Mouse (Mus musculus): ENCODE results near the gene Anln. TPM values are rescaled to one million over a fixed set of nuclear protein-coding genes. Genes with fewer than 3 reads are reported as not detected.
"Not testable (repeated sequence)": the region's sequence is repeated elsewhere in the genome, so short reads cannot be mapped to it uniquely, and the experiment has no call there.

Anln gene
- polyA plus RNA-seq, 1 experiment from 2014 or later, result 57.4 TPM

DNA sequence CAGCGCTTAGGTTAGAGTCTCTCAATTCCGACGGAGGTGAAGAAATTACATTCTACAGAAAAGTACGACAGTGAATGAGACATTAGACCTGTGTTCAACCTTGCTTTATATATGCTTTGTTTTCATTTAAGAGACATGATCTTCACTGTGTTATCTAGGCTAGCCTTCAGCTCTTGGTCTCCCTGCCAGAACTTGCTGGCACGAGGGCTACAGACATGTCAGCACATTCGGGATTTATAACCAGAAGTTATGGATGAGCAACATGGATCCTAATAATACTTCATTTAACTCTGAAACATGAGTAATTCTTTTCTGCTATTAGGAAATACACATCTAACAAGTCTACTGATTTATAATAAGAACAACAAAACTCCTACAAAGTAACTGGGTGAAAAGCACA, 28.1 kb downstream of the Anln start:
- WGBS, result 89% methylated on average over 6 of the region's 6 CpGs

DNA sequence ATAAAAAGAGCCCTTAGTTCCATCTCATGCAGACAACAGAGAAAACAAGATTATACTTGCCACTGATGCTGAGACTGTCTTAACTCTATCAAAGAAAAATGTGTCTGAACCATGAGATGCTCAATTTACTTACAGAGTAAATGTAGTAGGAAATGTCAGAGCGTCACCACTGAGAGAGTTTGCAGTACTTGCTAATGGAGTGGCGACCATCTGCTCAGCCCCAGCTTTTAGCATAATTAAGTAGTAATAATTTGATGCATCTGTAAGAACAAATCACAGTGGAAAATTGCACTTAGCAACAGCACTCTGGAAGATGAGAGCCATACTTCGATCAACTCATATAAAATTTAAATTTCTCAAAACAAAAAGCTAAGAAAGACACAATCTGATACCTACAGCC, 33.1 kb downstream of the Anln start:
- Histone ChIP-seq H3K27me3 (no peaks in the 10 kb centered on the region), H3K27ac (no peak overlapping the region), H3K4me2 (no peak overlapping the region), H3K9me3 (no peaks in the 10 kb centered on the region), H3K36me3 (peaks cover 79% of the 10 kb centered on the region), H3K4me3 (no peak overlapping the region), H3K4me1 (no peaks in the 10 kb centered on the region), H3K9ac (no peak overlapping the region)
- no peak for ATAC-seq (ENCODE audit: borderline replicate concordance, extremely low read depth, low FRiP score, low TSS enrichment)
- WGBS, result 92% methylated on average over 3 of the region's 3 CpGs

More for the DNA sequence above, 28.1 kb downstream of the Anln start:
- no peaks in the 10 kb centered on the region for H3K4me1 ChIP-seq
- ATAC-seq (ENCODE audit: borderline replicate concordance, extremely low read depth, low FRiP score, low TSS enrichment), result no peak
- H3K9ac ChIP-seq, result no peak overlapping the region
- peaks cover 87% of the 10 kb centered on the region for H3K36me3 ChIP-seq
- no peak overlapping the region for H3K4me2 ChIP-seq
- no peak overlapping the region for H3K27ac ChIP-seq
- no peaks in the 10 kb centered on the region for H3K27me3 ChIP-seq
- no peak overlapping the region for H3K4me3 ChIP-seq
- H3K9me3 ChIP-seq, result no peaks in the 10 kb centered on the region

GRCm38 (mm10) chr9:22353901-22354300, 35.1 kb downstream of the Anln start:
- H3K4me2 ChIP-seq, result no peak overlapping the region
- H3K36me3 ChIP-seq, result peaks cover 69% of the 10 kb centered on the region
- ATAC-seq (ENCODE audit: borderline replicate concordance, extremely low read depth, low FRiP score, low TSS enrichment), result no peak
- H3K27me3 ChIP-seq, result no peaks in the 10 kb centered on the region
- 83% methylated on average over 5 of the region's 5 CpGs for WGBS
- no peaks in the 10 kb centered on the region for H3K4me1 ChIP-seq
- no peak overlapping the region for H3K4me3 ChIP-seq
- no peak overlapping the region for H3K27ac ChIP-seq
- no peaks in the 10 kb centered on the region for H3K9me3 ChIP-seq
- H3K9ac ChIP-seq, result no peak overlapping the region

GRCm38 (mm10) chr9:22353465-22353864, 35.5 kb downstream of the Anln start:
- peaks cover 66% of the 10 kb centered on the region for H3K36me3 ChIP-seq
- H3K27ac ChIP-seq, result no peak overlapping the region
- no peaks in the 10 kb centered on the region for H3K27me3 ChIP-seq
- H3K9me3 ChIP-seq, result no peaks in the 10 kb centered on the region
- ATAC-seq (ENCODE audit: borderline replicate concordance, extremely low read depth, low FRiP score, low TSS enrichment), result no peak
- H3K4me2 ChIP-seq, result no peak overlapping the region
- no peak overlapping the region for H3K9ac ChIP-seq
- WGBS, result 92% methylated on average over 5 of the region's 5 CpGs
- no peaks in the 10 kb centered on the region for H3K4me1 ChIP-seq
- no peak overlapping the region for H3K4me3 ChIP-seq

DNA sequence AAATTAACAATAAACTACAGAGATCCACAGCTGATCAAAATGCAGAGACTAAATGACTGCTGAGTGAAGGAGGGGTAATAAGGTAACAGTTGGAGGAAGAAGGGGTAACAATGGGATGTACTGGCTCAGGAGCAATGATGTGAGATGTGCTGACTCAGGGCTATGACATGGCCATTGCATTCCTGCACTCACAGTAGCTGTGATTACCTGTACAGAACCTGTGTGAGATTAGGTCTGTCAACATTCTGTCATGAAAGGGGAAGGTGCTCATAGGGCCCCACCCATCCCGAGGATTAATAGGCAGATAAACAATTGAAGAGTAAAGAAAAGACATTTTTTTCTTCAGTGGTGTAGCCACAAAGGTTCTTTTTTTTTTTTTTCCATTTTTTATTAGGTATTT, 48.7 kb downstream of the Anln start:
- no peak for ATAC-seq (ENCODE audit: borderline replicate concordance, extremely low read depth, low FRiP score, low TSS enrichment)
- no peaks in the 10 kb centered on the region for H3K27me3 ChIP-seq
- H3K36me3 ChIP-seq, result peaks cover 59% of the 10 kb centered on the region
- WGBS, result 74% methylated on average over 1 of the region's 1 CpGs
- no peaks in the 10 kb centered on the region for H3K9me3 ChIP-seq
- H3K4me2 ChIP-seq, result no peak overlapping the region
- no peak overlapping the region for H3K27ac ChIP-seq
- H3K9ac ChIP-seq, result no peak overlapping the region
- no peaks in the 10 kb centered on the region for H3K4me1 ChIP-seq
- H3K4me3 ChIP-seq, result no peak overlapping the region

DNA sequence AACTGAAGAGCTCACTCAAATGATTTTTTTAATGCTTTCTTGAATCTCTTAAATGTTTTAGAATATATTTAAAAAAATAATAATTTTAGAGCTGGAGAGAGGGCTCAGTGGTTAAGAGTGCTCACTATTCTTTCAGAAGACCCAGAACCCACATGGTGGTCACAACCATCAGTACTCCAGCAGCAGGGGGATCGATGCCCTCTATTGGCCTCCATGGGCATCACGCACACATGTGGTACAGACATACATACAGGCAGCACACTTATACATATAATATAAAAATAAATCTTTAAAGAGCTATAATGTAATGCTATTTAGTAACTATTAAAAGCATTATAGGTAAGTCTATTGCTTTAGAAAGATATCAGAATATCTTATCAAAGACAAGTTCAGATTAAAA, 51.8 kb downstream of the Anln start:
- Histone ChIP-seq H3K9me3 (no peaks in the 10 kb centered on the region), H3K27me3 (no peaks in the 10 kb centered on the region), H3K27ac (no peak overlapping the region), H3K4me2 (no peak overlapping the region), H3K36me3 (peaks cover 68% of the 10 kb centered on the region), H3K4me3 (no peak overlapping the region), H3K9ac (no peak overlapping the region), H3K4me1 (no peaks in the 10 kb centered on the region)
- WGBS, result 97% methylated on average over 2 of the region's 2 CpGs
- no peak for ATAC-seq (ENCODE audit: borderline replicate concordance, extremely low read depth, low FRiP score, low TSS enrichment)

DNA sequence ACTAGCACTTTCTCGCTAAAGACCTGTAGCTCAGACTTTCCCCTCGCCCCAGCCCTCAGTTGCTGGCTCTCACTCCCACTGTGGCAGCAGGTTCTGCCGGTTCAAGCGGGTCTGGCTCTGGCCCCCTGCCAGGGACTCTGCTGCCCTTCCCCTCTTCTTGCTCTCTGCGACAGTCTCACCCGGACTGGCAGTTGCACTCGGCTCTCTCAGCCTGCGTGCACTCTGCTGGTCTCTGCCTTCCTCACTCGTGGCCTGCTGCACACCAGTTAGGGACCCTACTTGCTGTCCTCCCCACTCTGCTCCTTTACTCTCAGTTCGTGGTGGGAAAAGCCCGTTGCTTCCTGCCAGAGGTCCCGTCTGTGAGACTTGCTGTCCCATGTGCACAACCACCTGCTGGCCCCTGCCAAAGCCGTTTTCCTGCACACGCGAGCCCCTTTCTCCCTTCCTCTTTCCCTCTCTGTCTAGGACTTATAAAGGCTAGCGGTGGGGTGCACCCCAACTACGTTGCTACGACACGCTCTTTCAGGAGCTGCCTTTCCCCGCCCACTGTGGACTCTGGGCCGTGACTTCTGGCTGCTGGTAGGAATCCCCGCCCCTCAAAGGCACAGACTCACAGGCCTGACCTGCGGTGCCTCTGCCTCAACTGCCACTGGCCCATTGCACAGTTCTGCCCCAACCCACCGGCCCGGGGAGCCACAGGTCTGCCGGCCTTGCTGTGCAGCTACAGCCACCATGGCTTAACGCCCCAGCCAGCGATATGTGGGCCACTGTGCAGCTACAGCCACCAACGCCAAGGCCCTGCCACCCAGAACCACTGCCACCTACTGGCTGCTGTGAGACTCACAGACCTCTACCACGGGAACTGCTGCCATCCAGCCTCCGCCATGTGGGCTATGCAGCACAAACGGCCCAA, 61.3 kb downstream of the Anln start:
- peaks cover 15% of the 10 kb centered on the region for H3K4me1 ChIP-seq
- H3K4me2 ChIP-seq, result peak overlapping the region; percentile 78
- under 1% methylated on average over 32 of the region's 32 CpGs for WGBS
- H3K4me3 ChIP-seq, result peak overlapping the region; percentile 51
- ATAC-seq (ENCODE audit: borderline replicate concordance, extremely low read depth, low FRiP score, low TSS enrichment), result peak; percentile 92
- H3K27ac ChIP-seq, result peak overlapping the region; percentile 82
- H3K9me3 ChIP-seq, result no peaks in the 10 kb centered on the region
- no peaks in the 10 kb centered on the region for H3K27me3 ChIP-seq
- H3K9ac ChIP-seq, result peak overlapping the region; percentile 53
- H3K36me3 ChIP-seq, result peaks cover 13% of the 10 kb centered on the region

DNA sequence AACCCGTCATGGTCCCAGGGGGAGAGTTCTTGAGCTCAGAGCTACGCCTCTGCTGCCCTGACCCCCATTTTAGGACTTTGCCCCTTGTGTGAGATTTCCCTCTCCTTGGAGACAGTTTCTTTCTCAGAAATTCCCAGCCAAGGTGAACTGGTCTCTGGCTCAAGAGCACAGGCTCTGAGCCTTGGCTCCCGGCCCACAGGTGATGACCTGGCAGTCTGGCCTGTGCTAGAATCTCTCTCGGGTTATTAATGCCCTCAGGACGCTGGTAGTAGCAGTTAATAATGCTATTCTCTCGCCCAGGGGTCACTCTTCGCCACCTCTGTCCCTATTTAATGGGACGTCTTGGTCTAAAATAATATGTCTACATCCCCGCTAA, 61.9 kb downstream of the Anln start:
- peak overlapping the region; percentile 78 for H3K4me2 ChIP-seq
- H3K4me1 ChIP-seq, result peaks cover 15% of the 10 kb centered on the region
- peaks cover 8% of the 10 kb centered on the region for H3K36me3 ChIP-seq
- H3K4me3 ChIP-seq, result peak overlapping the region; percentile 51
- peak; percentile 21 for ATAC-seq (ENCODE audit: borderline replicate concordance, extremely low read depth, low FRiP score, low TSS enrichment)
- peak overlapping the region; percentile 82 for H3K27ac ChIP-seq
- H3K9me3 ChIP-seq, result no peaks in the 10 kb centered on the region
- H3K27me3 ChIP-seq, result no peaks in the 10 kb centered on the region
- no peak overlapping the region; the same call in 1 of the 2 replicates for H3K9ac ChIP-seq
- 17% methylated on average over 9 of the region's 9 CpGs for WGBS

DNA sequence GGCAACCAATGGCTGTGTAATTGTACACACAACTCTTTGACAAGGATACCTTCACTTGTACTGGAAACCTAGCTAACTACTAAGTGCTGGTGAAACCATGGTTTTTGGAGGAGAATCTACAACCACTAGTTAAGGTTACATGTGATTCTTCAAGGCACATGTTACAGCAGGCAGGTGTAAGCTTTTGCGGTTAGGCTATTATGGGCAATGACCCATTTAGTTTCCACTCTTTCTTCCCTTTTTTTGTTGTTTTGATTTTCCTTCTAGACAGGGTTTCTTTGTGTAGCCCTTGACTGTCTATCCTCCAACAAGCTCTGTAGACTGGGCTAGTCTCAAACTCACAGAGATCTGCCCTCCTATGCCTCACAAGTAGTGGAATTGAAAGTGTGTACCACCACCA, 64.4 kb downstream of the Anln start:
- H3K4me2 ChIP-seq, result no peak overlapping the region
- H3K9ac ChIP-seq, result no peak overlapping the region
- no peaks in the 10 kb centered on the region for H3K36me3 ChIP-seq
- ATAC-seq (ENCODE audit: borderline replicate concordance, extremely low read depth, low FRiP score, low TSS enrichment), result no peak
- no peaks in the 10 kb centered on the region for H3K27me3 ChIP-seq
- H3K4me1 ChIP-seq, result peaks cover 15% of the 10 kb centered on the region
- no peak overlapping the region for H3K4me3 ChIP-seq
- WGBS, result 97% methylated on average over 1 of the region's 1 CpGs
- no peak overlapping the region for H3K27ac ChIP-seq
- no peaks in the 10 kb centered on the region for H3K9me3 ChIP-seq

- H3K9ac ChIP-seq, result no peak overlapping the region
- WGBS, result 70% methylated on average over 8 of the region's 8 CpGs
- no peaks in the 10 kb centered on the region for H3K27me3 ChIP-seq
- H3K27ac ChIP-seq, result no peak overlapping the region
- no peak overlapping the region for H3K4me2 ChIP-seq
- ATAC-seq (ENCODE audit: borderline replicate concordance, extremely low read depth, low FRiP score, low TSS enrichment), result no peak
- no peaks in the 10 kb centered on the region for H3K36me3 ChIP-seq
- H3K4me1 ChIP-seq, result peaks cover 15% of the 10 kb centered on the region
- H3K4me3 ChIP-seq, result no peak overlapping the region
- H3K9me3 ChIP-seq, result 0 out of 2 replicates have a peak, but pooled peaks cover under 1% of the 10 kb centered on the region
Measured at GRCm38 (mm10) chr9:22322381-22323211, 66.4 kb downstream of the Anln start.

GRCm38 (mm10) chr9:22319109-22319508, 69.9 kb downstream of the Anln start:
- Histone ChIP-seq H3K27me3 (no peaks in the 10 kb centered on the region), H3K36me3 (no peaks in the 10 kb centered on the region), H3K27ac (no peak overlapping the region), H3K4me3 (no peak overlapping the region), H3K4me2 (no peak overlapping the region), H3K9me3 (0 out of 2 replicates have a peak, but pooled peaks cover 7% of the 10 kb centered on the region), H3K9ac (no peak overlapping the region), H3K4me1 (no peaks in the 10 kb centered on the region)
- WGBS, result 89% methylated on average over 1 of the region's 1 CpGs
- ATAC-seq (ENCODE audit: borderline replicate concordance, extremely low read depth, low FRiP score, low TSS enrichment), result no peak

DNA sequence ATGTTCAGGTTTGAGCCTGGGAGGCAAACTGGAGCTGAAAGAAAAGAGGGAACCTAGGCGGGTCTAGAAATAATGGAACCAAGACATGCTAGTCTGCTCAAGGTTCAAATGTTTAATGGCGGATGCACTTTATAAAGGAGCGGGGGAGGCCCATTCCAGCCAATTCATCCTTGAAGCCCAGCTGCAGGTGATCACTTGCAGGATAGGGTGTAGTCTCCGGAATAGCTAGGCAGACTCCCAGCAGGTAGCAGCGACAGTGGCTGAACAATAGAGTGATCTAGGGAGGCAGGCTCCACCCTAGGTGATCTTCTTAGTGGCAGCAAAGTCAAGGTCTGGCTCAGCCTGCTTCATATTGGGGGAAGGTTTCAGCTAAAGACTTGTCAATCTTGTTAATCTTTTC, 72.9 kb downstream of the Anln start:
- not testable (repeated sequence) for H3K36me3 ChIP-seq; H3K9me3 ChIP-seq; H3K9ac ChIP-seq; H3K4me1 ChIP-seq; ATAC-seq (ENCODE audit: borderline replicate concordance, extremely low read depth, low FRiP score, low TSS enrichment); H3K27ac ChIP-seq; H3K27me3 ChIP-seq; H3K4me3 ChIP-seq; H3K4me2 ChIP-seq
- WGBS, result 80% methylated on average over 5 of the region's 5 CpGs

Data from lung, embryonic 15.5 days (tissue).